Mouse (Mus musculus): Measurements from ENCODE around the gene Prkce.

DNA sequence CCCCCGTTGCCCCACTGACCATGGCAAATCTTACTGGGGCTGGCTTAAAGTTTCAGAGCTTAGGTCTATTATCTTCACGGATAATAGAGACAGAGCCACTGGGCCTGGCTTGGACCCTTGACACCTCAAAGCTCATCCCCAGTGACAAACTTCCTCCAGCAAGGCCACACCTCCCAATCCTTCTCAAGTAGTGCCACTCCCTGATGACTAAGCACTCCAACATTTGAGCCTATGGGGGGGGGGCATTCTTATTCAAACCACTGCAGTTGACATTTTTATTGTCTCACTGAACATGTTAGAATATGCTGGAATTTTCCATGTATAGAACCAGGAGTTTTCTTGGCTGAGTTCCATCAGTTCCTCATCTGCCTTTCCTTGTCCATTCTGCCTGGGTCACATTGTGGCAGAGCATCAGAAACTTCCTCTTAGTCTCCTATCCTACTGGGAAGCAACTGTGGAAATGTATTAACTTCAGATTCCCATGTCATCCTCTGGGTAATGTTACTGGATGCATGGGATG lies 523.3 kb downstream of the Prkce start:
- TF ChIP-seq MAFK (IDR thresholded peaks at IDR 0.05; ENCODE audit: insufficient read depth, low read depth, low read length) = peak; percentile 31; the same call in 1 of the 2 replicates
- no peak for TF ChIP-seq CHD2 (IDR thresholded peaks at IDR 0.05; ENCODE audit: low read depth, low read length)
